Mouse (Mus musculus) retina, postnatal 1 day (tissue): ENCODE measurements at regions not wholly inside any gene's neighbourhood (a gene's known extent, or its start where the extent isn't known, plus 50 kb on each side); places are given as distances from the start of the nearest gene placed in this dataset.

Experiments used
- DNase-seq: peaks from one replicate; pipeline ENCODE4 v3.0.0-alpha.2; 2012

DNA sequence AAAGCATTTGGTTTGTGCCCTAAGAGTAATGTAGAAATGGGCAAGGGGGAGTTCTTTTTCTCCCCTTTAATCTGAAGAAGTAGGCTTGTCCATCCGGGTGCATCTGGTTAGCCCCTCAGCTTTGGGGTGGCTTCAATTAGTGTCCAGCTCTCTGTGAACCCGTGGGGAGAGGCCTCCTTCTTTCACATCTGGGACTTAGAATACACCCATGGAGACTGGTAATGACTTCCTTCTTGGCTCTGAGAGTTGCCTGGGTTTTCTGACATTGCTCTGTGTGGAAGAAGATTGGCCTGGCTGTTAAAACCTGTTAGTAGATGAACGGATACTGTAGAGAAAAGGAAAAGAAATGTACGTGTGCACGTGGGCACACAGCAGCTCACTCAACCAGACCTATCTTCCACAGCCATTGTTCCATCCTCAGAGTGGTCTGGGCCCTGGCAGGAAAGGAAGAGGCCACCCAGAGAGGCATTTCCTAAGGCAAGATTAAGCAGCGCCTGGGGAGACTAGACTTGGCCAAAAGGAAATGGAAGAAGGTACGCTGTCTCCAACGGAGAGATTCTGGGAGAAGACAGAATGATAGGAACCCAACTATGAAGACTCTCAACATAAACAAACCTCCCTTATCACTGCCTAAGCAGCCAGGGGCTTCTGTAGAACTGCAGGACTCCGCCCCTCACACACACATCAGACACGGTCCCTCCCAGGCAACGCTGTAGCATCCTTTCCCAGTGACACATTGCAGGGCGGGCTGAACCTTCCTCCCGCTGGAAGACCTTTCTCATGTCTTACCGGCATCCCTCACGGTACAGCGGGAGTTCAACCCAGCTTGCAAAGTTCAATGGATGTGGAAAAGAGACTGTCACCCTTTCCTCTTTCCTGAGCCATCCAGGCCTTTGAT is 372.4 kb downstream of the Foxo1 start:
- DNase-seq: no peak

DNA sequence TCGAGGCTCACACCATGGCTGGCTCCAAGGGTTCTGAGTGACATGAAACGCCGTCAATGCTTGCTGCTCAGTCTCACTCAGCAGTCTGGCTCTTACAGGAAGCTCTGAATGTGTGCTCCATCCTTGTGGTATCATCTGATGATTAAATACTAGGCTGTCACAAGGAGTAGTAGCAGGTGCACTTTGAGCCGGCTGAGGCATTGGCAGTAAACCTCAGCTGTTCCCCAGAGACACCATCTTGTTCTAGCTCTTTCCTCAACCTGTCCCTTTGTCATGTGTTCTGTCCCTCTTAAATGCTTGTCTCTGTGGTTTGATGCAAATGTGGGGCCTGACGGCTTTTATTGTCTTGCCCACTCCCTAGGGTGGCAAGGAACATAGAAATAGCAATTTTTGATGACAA is 370.7 kb downstream of the Foxo1 start:
- DNase-seq: no peak

DNA sequence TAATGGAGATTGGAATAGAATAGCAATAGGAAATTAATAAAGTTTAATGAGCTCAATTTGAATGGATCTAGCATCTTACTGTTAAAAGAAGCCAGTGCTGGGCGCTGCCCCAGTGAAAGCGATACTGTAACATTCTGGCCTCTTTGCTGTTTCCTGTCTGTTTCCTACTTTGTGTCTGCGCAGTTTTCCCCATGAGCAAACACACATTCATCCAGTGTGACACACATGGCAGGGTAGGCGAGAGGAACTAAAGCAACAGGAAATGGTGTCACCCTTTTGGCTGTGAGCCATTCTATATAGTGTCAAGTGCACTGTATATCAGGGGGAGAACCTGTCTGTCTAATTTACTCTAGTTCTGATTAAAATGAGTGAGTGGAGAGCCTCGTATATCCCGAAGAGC is 366.2 kb downstream of the Foxo1 start:
- DNase-seq: peak; percentile 91

DNA sequence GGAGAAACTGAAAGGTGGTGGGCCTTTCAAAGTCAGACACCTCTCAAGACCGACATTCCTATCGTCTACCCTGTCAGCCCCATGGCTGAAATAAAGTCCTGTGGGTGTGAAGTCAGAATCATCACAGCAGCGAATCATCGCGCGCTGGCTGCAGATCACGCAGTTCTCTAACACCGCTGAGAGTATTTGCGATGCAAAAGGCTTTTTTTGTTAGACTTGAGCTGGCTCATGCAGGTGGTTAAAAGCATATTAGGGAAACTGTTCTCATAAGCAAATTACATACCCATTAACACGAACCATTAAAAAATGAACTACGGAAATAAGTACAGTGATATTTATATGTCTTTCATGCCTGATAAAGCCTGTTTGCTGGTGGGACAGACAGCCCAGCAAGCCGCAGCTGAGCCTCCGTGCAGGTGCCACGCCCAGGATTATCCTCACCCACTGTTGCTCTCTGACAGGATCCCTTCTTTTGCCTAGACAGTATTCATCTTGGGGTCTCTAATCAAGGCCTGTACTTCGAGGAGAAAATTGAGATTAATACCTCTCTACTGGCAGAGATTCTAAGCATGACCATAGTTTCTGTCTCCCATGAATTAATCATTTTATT is 365.5 kb downstream of the Foxo1 start:
- no peak for DNase-seq

DNA sequence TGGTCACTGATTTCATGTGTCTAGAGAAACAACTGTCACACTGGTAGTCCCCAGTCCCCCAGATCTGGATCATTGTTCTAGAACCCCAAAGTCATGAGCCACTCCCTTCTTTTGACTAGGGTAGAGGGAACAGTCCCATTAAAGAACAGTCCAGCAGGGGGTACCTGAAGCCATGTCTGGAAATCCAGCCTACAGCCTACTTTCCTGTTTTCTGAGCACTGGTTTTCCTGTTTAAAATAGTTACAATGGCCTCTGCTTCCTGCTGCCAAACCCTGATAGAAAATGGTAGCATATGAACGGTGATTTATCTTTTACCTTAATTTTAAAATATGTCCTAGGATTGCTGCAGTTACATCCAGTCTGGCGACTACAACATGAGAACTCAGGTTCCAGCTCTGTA is 364.5 kb downstream of the Foxo1 start:
- DNase-seq: no peak

DNA sequence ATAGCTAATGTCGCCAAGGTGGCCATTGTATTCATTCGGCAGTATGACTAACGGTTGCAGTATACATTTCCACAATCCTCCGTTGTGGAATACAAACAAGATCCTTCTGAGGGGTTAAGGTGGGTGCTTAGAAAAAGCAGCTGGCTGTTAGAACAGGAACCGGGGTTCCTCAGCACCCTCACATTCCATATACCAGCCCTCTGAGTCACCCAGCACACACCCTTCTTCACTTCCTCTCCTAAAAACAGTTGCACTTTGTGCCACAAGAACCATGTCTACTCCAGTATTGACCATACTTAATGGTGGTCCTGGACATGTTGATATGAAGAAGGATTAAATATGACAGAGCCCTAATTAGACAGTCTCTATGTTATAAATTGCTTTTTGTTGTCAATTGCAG is 362.1 kb downstream of the Foxo1 start:
- no peak for DNase-seq

DNA sequence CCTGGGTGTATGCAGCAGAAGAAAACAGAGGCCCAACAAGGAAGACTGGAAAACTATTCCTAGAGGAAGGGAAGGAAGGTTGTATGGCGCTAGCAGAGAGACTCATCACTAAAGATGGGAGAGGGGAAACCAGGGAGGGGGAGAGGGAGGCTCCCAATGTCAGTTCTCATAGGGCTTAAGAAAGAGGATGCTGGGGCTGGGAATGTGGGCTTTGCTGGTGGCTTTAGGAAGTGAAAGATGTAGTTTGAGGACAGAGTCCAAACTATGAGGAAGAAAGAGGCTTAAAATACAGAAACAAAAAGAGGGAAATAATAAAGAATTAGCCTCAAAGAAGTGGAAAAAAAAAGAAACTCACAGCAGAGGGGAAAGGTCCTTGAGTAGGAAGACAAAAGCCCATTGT is 357.0 kb downstream of the Foxo1 start:
- no peak for DNase-seq

DNA sequence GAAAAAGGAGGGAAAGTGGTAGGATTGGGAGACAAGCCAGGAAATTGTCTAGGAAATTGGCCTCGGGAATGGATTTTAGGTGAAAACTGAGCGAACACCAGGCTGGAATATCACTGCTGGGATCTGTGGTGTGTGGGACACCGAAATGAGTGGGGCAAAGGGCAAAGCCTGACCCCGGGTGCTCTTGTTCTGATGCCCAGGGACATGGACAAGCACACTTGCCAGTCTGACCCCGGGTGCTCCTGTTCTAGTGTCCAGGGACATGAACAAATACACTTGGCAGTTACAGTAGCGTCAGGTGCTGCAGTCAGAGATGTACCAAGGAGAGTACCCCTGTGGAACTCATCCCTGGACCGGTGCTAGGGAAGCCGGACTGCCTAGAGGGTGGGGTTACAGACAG is 354.4 kb downstream of the Foxo1 start:
- DNase-seq: no peak

DNA sequence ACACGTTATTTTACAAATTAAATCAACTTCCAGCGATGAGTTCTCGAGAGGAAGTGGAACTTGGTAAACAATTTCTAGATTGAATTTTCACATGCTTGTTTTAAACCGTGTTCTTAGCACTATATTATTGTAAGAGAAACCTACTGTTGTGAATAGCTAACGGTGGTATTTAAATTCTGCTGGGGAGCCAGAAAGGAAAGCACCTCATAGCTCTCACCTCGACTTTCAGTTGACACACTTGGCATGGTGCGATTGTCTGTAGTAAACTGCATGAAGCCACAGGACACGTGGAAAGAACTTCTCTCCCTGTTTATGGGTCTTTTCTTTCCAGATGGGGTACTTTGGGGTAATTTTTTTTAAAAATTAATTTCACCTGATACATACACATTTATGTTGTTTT is 353.8 kb downstream of the Foxo1 start:
- no peak for DNase-seq

DNA sequence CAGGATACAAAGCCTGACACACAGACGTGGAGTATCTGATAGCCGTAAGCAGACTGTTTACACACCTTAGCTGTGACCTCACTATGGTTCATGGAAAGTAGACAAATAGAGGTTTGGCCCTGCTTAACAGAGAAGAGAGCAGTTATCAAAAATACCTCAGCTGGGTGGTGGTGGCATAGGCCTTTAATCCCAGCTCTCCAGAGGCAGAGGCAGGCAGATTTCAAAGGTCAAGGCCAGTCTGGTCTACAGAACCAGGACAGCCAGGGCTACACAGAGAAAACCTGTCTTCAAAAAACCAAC is 350.7 kb downstream of the Foxo1 start:
- no peak for DNase-seq

DNA sequence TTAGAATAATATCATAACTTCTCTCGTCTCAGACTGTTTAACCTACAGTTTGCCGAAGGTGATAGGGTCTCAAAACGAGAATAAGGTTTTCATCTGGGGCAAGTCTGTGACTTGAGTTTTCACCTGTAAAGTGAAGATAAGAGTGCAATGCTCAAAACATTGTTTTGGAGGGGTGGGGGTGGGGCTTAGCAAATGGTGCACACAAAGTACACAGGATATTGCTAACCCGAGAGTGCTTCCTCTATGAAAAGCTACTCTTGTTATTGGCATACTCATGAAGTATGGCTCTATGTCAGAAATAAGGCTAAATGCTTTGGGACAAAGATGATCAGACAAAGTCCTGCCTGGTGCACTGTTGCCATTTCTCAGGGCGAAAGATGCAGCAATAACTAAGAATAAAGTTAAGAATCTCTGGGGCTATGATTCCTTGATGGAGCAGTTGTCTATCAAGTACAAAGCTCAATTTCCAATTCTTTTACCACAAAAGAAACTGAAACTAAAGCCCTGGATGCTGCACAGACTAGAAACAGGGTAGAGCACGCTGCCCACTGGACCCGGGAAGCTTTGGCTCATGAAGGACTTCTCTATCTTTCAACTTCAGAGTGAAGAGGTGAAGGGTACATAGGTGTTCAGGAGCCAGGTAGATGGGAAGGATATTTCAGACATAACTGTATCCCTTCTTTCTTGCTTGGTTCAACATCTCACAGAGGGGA is 350.2 kb downstream of the Foxo1 start:
- DNase-seq: no peak

DNA sequence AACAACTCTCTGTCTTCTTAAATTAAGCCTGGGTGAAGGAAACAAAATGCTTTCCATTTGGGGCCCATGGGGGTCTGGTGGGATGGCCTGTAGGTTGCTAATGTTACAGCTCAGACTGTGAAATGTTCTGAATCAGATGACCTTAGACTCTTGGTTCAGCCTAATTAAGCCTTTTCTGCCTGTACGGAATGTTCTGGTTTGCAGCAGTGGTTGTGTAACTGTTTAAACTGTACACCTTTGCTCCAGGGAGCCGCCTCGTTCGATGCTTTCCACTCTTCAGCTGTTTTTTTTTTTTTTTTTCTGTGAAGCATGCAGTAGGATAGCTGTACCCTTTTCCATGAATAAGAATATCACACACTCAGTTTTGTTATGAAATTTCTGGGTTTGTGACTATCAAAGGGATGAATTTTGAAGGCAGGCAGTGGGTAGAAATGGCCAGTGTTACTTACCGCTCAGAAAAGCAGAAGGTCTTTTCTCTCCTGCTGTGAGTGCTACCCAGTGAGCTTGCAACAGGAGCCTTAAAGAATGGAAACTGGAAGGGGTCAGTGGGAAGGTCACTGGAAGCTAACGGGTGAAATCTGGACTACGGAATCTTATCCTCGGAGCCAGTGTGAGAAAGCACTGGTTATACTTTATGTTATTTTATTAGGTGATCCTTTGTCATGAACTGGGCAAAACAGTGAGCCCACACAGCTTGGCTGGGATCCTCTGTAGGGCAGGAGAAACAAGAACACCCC is 349.4 kb downstream of the Foxo1 start:
- DNase-seq: no peak

DNA sequence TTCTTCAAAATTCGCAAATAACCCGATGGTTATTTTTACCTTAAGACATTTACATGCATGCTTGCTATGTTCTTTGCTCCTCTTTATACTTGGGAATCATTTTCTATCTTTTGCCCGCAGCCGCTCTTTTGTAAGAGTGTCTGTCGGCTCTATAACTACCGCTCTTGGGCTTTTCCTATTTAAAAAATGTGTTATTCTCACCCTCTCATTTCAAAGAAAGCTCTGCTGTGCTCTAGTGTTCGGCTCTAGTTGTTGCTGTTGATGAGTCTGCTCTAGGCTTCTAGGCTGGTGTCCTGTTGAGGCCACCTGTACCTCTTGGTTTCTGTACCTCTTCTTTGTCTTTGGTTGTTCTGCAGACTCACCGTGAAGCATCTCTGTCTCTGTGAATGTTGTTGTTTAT is 343.7 kb downstream of the Foxo1 start:
- no peak for DNase-seq

DNA sequence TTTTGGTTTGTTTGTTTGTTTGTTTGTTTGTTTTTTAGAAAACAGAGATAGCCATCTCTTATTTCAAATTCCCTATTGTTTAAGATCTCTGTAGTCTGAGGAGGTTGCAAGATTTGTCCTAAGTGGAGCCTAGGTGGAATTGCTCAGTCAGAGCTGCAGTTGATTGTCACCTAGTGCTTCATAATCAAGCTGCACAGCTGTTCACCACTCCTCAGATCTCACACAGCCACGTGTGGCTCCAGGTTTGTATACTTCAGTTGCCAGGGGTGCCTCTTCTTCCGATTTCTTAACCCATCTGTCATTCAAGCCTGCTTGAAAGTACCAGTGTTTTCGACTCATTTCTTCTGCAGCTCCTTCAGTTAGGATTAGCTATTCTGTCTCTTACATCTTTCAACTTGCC is 342.3 kb downstream of the Foxo1 start:
- no peak for DNase-seq

DNA sequence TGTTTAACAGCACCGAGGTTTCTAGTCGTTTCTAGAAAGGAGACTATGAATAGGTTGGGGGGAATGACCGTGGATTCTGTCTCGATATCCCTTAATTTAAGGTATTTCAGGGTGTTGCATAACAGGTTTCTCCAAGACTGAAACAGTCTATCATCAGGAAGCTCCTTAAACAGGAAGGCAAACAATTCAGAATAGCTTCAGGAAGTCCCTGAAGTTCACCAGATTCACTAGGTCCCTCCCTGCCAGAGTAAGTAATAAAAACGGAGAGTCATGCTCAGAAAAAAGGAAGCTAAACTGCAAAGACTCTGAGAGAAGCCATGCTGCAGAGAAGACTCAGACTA is 339.9 kb downstream of the Foxo1 start:
- no peak for DNase-seq

DNA sequence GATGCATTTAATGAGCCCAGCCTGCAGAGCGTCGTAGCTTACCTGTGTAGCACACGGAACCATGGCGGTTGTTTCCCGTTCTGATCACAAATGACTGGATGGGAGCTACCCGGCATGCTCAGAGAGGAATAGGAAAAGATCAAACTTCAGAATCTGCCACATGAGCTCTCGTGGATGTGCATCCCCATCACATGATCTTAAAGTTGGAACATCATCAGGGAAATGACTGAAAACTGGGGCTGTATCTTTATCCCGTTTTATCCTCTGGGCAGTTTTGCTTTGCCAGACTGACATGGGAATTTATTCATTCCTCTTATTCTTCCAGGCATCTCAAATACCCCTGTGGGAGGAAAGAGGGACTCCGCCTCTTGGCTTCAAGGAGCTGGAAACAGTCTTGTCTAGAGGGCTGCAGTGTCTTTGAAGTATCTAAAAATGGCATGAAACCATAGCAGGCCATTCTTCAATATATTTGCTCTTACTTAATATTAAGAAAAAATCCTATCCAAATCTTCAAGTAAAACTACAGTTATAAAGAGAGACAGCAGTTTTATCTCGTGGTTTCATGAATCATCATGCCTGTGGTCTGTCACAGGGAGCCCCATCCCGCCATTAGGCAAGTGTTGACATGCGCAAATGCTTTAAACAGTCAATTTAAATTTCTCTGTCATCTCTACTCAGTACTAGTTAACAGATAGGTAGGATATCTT is 339.4 kb downstream of the Foxo1 start:
- no peak for DNase-seq

DNA sequence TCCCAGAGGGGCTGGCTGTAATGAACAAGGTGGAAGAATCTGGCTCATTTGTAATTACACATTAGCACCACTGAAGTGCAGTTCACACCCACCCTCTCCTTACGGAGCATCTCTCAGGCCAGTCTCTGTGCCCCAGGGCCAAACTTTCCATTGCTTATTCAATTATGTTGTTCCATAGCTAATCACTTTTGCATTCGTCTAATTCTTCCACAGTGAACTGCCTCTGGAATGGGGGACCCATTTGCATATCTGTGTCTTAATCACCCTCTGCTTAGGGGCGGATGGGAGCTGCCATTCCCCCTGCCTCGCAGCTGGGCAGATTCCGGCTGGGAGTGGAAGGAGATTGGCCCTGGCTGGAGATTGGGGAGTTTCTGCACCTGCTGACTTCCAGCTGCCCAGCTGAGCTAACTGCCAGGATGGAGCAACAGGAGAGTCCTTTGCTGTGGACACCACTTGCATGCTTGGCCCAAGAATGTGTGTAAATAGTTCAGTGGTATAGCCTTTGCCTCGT is 337.2 kb downstream of the Foxo1 start:
- peak; percentile 58 for DNase-seq

DNA sequence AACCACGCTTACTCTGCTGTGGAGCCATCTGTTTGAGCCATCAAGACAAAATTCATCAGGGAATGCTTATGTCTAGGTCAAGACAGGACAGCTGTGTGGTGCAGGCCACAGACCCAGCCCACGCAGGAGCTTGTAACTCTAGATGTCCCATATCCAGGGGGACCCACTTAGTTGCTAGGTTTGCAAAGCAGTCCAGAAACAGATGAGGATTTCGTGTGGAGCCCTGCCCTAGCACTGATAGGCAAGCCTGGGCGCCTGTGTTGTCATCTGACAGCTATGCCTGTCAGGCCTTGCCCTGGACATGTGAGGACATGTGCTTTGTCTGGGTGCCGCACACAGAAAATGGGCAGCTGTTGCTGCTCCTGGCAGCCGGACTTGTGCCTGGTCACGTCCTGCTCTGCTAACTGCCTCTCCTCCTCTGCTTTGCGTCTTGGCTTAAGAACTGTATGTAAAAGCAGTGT is 335.1 kb downstream of the Foxo1 start:
- DNase-seq: no peak

DNA sequence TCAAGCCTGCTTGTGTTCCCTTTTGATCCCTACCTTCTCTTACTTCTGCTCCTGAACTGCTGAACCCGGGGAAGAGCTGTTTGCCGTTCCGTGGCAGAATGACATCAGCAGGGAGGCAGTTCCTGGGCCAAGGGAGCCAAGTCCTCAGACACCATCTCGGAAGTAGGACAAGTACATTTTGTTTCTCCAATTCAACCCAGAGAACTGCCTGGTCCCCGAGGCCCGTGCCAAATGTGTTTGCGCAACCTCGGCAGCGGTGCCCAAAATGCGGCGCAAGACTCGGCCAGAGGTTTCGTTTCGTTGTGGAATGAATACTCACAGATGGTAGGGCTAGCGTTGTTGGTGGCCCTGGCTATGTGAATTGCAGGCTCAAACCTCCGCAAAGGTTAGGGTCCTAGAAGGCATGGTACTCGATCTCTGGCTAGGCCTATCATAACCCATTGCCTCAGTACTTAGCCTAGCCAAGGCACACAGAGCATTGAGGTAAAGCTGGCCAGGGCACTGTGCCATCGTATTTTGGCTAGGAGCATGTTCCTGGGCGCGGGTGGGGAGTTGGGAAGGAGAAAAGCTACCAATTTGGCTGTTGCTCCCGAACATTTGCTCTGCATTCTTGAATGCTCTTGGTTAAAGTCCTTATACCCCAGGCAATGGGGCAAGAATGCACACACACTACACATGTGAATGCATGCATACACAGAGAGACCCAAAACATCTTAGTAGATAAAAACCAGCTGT is 333.0 kb downstream of the Foxo1 start:
- DNase-seq: no peak

DNA sequence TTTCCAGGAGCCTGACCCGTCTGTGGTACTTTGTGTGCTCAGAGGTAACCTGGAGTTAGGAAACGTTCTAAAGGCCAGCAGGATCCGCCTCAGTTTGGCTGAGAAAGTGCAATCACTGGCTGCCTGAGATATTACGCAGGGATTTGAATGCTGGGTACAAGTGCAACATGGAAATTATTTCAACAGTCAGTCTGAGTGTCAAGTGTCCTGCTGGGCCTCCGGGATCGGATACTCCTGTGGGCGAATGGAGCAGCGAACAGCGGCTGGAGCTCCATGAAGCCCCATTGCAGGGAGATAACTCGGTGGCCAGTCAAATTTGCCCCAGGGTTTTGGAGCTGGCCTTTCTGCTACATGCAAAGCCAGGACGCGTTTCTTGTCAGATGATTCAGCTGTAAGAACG is 332.4 kb downstream of the Foxo1 start:
- no peak for DNase-seq

DNA sequence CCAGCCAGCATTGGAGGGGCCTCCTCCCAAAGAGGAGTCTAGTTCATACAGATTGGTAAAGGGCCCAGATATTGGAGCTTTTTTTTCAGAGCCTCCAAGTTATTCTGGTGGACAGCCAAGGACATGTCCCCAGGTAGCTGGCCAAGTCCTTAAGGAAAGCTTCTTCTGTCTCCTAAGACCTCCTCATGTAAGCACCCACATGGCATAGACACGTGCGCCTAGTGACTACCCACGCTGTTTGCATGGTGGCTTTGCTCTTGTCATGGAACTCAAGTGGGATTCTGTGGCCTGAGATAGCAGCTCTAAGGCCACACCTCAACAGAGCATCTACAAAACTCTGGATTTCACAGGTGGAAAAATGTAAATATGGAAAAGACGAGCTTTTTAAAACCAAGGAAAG is 332.0 kb downstream of the Foxo1 start:
- no peak for DNase-seq

DNA sequence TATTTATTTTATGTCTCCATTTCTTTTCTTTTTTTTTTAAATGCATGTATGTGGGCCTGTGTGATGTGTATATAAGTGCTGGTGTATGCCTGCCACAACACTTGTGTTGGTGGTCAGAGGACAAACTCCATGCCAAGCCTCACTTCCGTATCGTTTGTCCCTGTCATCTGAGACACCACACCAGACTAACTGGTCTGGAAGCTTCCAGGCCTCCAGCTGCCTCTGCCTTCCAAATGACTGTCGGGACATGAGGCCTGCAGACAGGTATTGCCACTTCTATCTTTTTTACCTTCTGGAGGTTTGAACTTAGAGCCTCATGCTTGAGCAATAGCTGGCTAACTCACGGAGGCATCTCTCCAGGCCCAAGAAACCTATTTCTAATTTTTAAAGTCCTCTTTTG is 318.3 kb downstream of the Foxo1 start:
- DNase-seq: no peak
